Mouse (Mus musculus): ENCODE data around the gene Rae1. TPM values are rescaled to one million over a fixed set of nuclear protein-coding genes. Genes with fewer than 3 reads are reported as not detected.

Gene Rae1
- polyA plus RNA-seq, 2 experiments: 45.9 to 65.3 TPM

- under 1% methylated on average over 54 of the region's 54 CpGs for WGBS (ENCODE audit: insufficient replicate concordance)
- H3K4me3 ChIP-seq (ENCODE audit: insufficient read depth in 1 of 2, low read depth in 2 of 2, low read length in 2 of 2): peak overlapping the region; percentile 88 to 99
- peak overlapping the region; percentile 77 for H3K4me2 ChIP-seq (ENCODE audit: low read depth)
- peak; percentile 73 for ATAC-seq (ENCODE audit: insufficient read depth)
- H3K36me3 ChIP-seq (replicated peaks; ENCODE audit: control insufficient read depth, insufficient read depth, low read depth): peaks cover 42% of the 10 kb centered on the region
- H3K4me1 ChIP-seq (replicated peaks; ENCODE audit: control insufficient read depth in 2 of 2, insufficient read depth in 2 of 2, low read length in 1 of 2): peaks cover 60 to 65% of the 10 kb centered on the region in 2 experiments
- H3K27me3 ChIP-seq (ENCODE audit: control insufficient read depth, insufficient read depth, low read length): no peaks in the 10 kb centered on the region
- H3K27ac ChIP-seq: peak overlapping the region; percentile 80
- H3K9ac ChIP-seq (replicated peaks): peak overlapping the region; percentile 83
- no peaks in the 10 kb centered on the region for H3K9me3 ChIP-seq (ENCODE audit: control insufficient read depth, low read length)
- peak; percentile 86 to 90 (median 90) for DNase-seq (ENCODE audit: low read depth in 3 of 3, low spot score in 3 of 3)
- TF ChIP-seq EP300 (IDR thresholded peaks at IDR 0.05; ENCODE audit: low read depth) (peak; percentile 37; the same call in 1 of the 2 replicates), CTCF (IDR thresholded peaks at IDR 0.05; ENCODE audit: low read depth) (no peak)
Observed at GRCm38 (mm10) chr2:173021633-173022055, 21.7 kb downstream of the Rae1 start.

GRCm38 (mm10) chr2:173022056-173022681 lies 22.3 kb downstream of the Rae1 start:
- H3K27ac ChIP-seq: peak overlapping the region; percentile 80
- H3K4me2 ChIP-seq (ENCODE audit: low read depth): peak overlapping the region; percentile 77
- H3K36me3 ChIP-seq (replicated peaks; ENCODE audit: control insufficient read depth, insufficient read depth, low read depth): peaks cover 47% of the 10 kb centered on the region
- H3K27me3 ChIP-seq (ENCODE audit: control insufficient read depth, insufficient read depth, low read length): no peaks in the 10 kb centered on the region
- under 1% methylated on average over 51 of the region's 51 CpGs for WGBS (ENCODE audit: insufficient replicate concordance)
- H3K9me3 ChIP-seq (ENCODE audit: control insufficient read depth, low read length): no peaks in the 10 kb centered on the region
- peak overlapping the region; percentile 88 to 99 for H3K4me3 ChIP-seq (ENCODE audit: insufficient read depth in 1 of 2, low read depth in 2 of 2, low read length in 2 of 2)
- peak; percentile 50 for ATAC-seq (ENCODE audit: insufficient read depth)
- peaks cover 66 to 70% of the 10 kb centered on the region in 2 experiments for H3K4me1 ChIP-seq (replicated peaks; ENCODE audit: control insufficient read depth in 2 of 2, insufficient read depth in 2 of 2, low read length in 1 of 2)
- TF ChIP-seq CTCF (IDR thresholded peaks at IDR 0.05; ENCODE audit: low read depth) (no peak), EP300 (IDR thresholded peaks at IDR 0.05; ENCODE audit: low read depth) (no peak)
- H3K9ac ChIP-seq (replicated peaks): peak overlapping the region; percentile 83
- DNase-seq (ENCODE audit: low read depth in 3 of 3, low spot score in 3 of 3): no peak

GRCm38 (mm10) chr2:173022813-173023212 lies 22.9 kb downstream of the Rae1 start:
- ATAC-seq (ENCODE audit: insufficient read depth): no peak
- DNase-seq (ENCODE audit: low read depth in 3 of 3, low spot score in 3 of 3): no peak
- H3K4me1 ChIP-seq (replicated peaks; ENCODE audit: control insufficient read depth in 2 of 2, insufficient read depth in 2 of 2, low read length in 1 of 2): peaks cover 68 to 73% of the 10 kb centered on the region in 2 experiments
- H3K4me3 ChIP-seq (ENCODE audit: insufficient read depth in 1 of 2, low read depth in 2 of 2, low read length in 2 of 2): peak overlapping the region; percentile 88 to 99
- no peaks in the 10 kb centered on the region for H3K27me3 ChIP-seq (ENCODE audit: control insufficient read depth, insufficient read depth, low read length)
- H3K36me3 ChIP-seq (replicated peaks; ENCODE audit: control insufficient read depth, insufficient read depth, low read depth): peaks cover 54% of the 10 kb centered on the region
- H3K27ac ChIP-seq: peak overlapping the region; percentile 80
- 8% methylated on average over 10 of the region's 10 CpGs for whole genome bisulfite sequencing (ENCODE audit: insufficient replicate concordance)
- H3K9ac ChIP-seq (replicated peaks): peak overlapping the region; percentile 83
- peak overlapping the region; percentile 77 for H3K4me2 ChIP-seq (ENCODE audit: low read depth)
- TF ChIP-seq CTCF (IDR thresholded peaks at IDR 0.05; ENCODE audit: low read depth): no peak
- no peak for TF ChIP-seq EP300 (IDR thresholded peaks at IDR 0.05; ENCODE audit: low read depth)
- no peaks in the 10 kb centered on the region for H3K9me3 ChIP-seq (ENCODE audit: control insufficient read depth, low read length)

GRCm38 (mm10) chr2:173023371-173023851 lies 23.5 kb downstream of the Rae1 start:
- TF ChIP-seq EP300 (IDR thresholded peaks at IDR 0.05; ENCODE audit: low read depth) (peak; percentile 11; the same call in 1 of the 2 replicates), CTCF (IDR thresholded peaks at IDR 0.05; ENCODE audit: low read depth) (no peak)
- H3K27ac ChIP-seq: peak overlapping the region; percentile 80
- ATAC-seq (ENCODE audit: insufficient read depth) (peak; percentile 7; the same call in 1 of the 2 replicates), DNase-seq (ENCODE audit: low read depth in 3 of 3, low spot score in 3 of 3) (no peak)
- H3K36me3 ChIP-seq (replicated peaks; ENCODE audit: control insufficient read depth, insufficient read depth, low read depth): peaks cover 60% of the 10 kb centered on the region
- H3K4me3 ChIP-seq (ENCODE audit: insufficient read depth in 1 of 2, low read depth in 2 of 2, low read length in 2 of 2): peak overlapping the region; percentile 88 to 99
- peak overlapping the region; percentile 83 for H3K9ac ChIP-seq (replicated peaks)
- H3K9me3 ChIP-seq (ENCODE audit: control insufficient read depth, low read length): no peaks in the 10 kb centered on the region
- peaks cover 68 to 71% of the 10 kb centered on the region in 2 experiments for H3K4me1 ChIP-seq (replicated peaks; ENCODE audit: control insufficient read depth in 2 of 2, insufficient read depth in 2 of 2, low read length in 1 of 2)
- peak overlapping the region; percentile 77 for H3K4me2 ChIP-seq (ENCODE audit: low read depth)
- WGBS (ENCODE audit: insufficient replicate concordance): 12% methylated on average over 7 of the region's 7 CpGs
- no peaks in the 10 kb centered on the region for H3K27me3 ChIP-seq (ENCODE audit: control insufficient read depth, insufficient read depth, low read length)

- Histone ChIP-seq H3K9me3 (ENCODE audit: control insufficient read depth, low read length) (no peaks in the 10 kb centered on the region), H3K4me3 (ENCODE audit: insufficient read depth in 1 of 2, low read depth in 2 of 2, low read length in 2 of 2) (peak overlapping the region; percentile 88 to 99), H3K36me3 (replicated peaks; ENCODE audit: control insufficient read depth, insufficient read depth, low read depth) (peaks cover 65% of the 10 kb centered on the region), H3K4me1 (replicated peaks; ENCODE audit: control insufficient read depth in 2 of 2, insufficient read depth in 2 of 2, low read length in 1 of 2) (peaks cover 65 to 69% of the 10 kb centered on the region in 2 experiments), H3K4me2 (ENCODE audit: low read depth) (peak overlapping the region; percentile 77), H3K27ac (peak overlapping the region; percentile 80), H3K9ac (replicated peaks) (peak overlapping the region; percentile 83), H3K27me3 (ENCODE audit: control insufficient read depth, insufficient read depth, low read length) (no peaks in the 10 kb centered on the region)
- TF ChIP-seq CTCF (IDR thresholded peaks at IDR 0.05; ENCODE audit: low read depth) (no peak), EP300 (IDR thresholded peaks at IDR 0.05; ENCODE audit: low read depth) (no peak)
- no peak for DNase-seq (ENCODE audit: low read depth in 3 of 3, low spot score in 3 of 3)
- WGBS (ENCODE audit: insufficient replicate concordance): 27% methylated on average over 4 of the region's 4 CpGs
- ATAC-seq (ENCODE audit: insufficient read depth): no peak
Observed at GRCm38 (mm10) chr2:173023966-173024365, 24.0 kb downstream of the Rae1 start.

All from liver, embryonic 14.5 days (tissue).